Mouse (Mus musculus): Measurements from ENCODE around the gene Ceacam3.
"Not testable (repeated sequence)": the region's sequence is repeated elsewhere in the genome, so short reads cannot be mapped to it uniquely, and the experiment has no call there.

The Ceacam3 gene

DNA sequence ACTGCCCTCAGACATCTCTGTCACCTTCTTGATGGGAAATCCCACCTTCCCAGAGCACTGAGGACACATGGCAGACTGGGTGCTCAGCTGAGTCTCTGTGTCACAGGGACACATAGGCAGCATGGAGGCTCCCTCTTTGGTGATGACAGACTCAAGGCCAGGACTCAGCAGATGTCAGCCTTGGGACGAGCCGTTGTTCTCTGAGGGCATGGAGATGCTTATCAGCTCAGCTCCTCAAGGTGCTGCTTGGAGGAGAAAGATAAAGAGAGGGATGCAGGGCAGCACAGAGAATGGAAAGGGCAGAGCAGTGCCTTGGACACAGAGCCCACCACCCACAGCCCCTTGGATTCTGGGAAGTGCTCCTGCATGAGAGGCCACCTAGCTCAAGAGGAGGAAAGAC, at the start of gene Ceacam3:
Ceacam3 (plus strand) TSS at position 352 of the 400 bp plus-strand sequence.
- no peak for DNase-seq

DNA sequence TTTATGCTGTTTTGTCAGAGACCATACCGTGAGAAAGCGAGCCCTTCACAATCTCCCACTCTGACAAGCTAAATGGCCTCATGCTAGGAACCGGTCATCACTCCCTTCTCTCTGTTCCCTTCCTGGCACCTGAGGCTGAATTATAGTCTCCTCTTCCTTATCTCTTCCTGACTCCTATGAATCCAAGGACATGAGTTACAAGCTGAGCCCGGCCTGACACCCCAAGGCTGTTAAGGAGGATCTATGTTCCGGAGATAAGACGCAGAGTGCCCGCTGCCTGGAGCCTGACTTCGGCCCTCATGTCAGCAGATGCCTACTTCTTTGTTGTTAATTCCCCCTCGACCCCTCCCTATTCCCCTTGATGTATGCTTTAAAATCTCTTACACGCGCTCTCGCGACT, 48.5 kb upstream of the Ceacam3 start:
- not testable (repeated sequence) for DNase-seq

DNA sequence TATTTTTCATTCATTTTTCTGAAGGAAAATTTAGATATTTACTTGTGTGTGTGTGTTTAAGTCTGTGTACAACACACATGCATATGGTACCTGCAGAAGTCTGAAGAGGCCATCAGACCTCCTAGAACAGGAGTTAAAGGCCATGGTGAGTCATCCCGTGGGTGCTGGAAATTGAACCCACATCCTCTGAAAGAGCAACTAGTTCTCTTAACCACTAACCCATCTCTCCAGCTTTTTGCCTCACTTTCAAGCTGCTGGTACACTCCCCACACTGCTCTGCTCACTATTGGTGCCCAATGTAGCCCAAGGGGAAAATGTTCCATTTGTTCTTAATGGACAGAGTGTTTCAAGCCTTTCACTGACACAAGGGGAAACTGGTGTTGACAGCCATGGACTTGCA, 14.8 kb upstream of the Ceacam3 start:
- DNase-seq: no peak

DNA sequence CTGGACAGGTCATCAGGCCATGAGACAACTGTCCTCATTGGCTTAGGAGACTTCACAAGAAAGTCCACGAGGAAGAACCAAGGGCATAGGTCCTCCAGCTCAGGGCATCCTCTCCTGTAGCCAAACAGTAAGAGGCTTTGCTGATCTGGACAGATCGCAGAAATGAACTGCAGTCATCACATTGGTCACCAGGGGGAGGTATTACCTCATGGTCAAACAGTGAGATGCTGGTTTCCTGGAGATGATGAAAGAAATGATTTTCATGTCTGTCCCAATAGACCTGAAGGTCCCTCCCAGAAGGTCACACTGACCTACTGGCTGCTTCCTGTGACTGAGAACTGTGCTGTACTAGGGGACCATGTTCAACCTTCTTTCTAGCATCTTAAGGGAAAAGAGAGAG, 5.6 kb downstream of the Ceacam3 start:
- DNase-seq: peak; percentile 68 to 87

- peak; percentile 40 to 80 for DNase-seq
These were observed 7.0 kb downstream of the Ceacam3 start for GRCm38 (mm10) chr7:17156885-17157677.

DNA sequence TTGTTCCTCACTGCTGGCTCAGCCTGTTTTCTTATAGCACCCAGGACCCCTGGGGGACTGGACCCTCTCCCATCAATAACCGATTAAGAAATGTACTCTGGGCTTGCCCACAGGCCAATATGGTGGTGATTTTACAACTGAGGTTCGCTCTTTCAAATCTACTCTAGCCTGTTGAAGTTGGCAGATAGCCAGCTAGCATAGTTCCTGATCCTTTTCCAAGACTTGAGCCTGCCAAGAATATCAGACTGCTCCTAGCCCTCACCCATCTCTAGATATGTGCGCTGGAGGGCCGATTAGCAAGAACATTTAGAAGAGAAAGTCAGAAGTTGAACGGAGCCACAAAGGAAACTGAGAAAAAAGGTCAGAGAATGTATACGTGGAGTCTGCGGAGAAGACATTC, 8.9 kb downstream of the Ceacam3 start:
- DNase-seq: peak; percentile 41 to 57

DNA sequence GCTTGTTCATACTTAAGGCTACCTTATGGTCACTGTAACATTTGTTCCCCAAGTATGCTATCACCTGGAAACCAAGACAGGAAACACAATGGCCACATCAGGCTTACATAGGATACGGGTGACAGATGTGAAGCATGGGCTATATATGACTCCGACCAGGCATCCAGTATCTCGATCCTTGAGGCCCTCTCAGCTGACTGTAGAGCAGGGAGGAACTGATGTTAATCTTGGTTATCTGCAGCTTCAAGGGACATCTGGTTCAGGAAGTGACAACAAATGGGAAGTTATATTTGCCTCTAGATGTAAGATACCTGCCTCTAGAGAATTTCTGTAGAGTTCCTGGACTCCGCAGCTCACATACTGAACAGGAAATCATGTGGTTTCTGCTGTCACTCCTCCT, 21.7 kb downstream of the Ceacam3 start:
- DNase-seq: no peak

GRCm38 (mm10) chr7:17203177-17203576, 53.1 kb downstream of the Ceacam3 start, which contains the start of gene Psg29:
Psg29 (plus strand) TSS chr7:17203477.
- no peak for DNase-seq

- no peak for DNase-seq
These were observed 55.6 kb downstream of the Ceacam3 start for GRCm38 (mm10) chr7:17205530-17206184.
